Mouse (Mus musculus) ovary, adult 18-20 months (tissue): ENCODE measurements at regions not wholly inside any gene's neighbourhood (a gene's known extent, or its start where the extent isn't known, plus 50 kb on each side); places are given as distances from the start of the nearest gene placed in this dataset.
"Not testable (repeated sequence)": the region's sequence is repeated elsewhere in the genome, so short reads cannot be mapped to it uniquely, and the experiment has no call there.

Experiments used
- DNase-seq: peaks from one replicate; pipeline ENCODE4 v3.0.0; 2022; ENCODE audit warnings: low spot score, mixed read lengths

DNA sequence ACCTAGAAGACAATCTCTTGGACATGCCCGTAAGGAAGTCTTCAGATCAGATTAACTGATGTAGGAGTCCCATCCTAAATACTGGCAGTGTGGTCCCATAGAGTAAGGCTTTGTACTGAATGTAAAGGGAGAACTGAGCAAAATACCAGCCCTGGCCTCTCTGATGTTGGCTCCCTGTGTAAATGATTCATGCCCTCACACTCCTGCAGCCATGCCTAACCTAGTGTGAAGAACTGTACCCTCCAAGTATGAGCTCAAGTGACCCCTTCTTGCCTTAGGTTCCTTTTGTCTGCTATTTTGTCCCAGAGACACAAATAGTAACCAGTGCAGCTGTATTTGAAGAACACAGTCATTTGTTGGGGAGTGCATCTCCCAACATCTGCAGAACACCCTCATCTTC lies 342.4 kb upstream of the Cdh4 start:
- DNase-seq = no peak

DNA sequence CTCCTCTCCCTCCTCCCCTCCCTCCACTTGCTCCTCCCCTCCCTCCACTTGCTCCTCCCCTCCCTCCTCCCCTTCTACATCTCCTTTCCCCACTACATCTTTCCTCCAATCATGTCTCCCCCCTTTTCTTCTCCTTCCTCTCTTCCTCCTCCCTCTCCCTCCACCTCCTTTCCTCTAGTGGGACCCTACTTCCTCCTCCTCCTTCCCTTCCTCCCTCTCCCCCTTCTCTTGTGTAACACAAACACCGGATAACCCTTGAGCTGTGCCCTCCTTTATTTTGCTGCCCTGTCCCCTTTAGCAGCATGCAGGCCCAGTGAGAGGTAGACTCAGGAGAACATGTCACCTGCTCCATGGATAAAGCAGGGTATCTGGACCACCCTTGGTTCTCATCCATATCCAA lies 339.1 kb upstream of the Cdh4 start:
- no peak for DNase-seq

DNA sequence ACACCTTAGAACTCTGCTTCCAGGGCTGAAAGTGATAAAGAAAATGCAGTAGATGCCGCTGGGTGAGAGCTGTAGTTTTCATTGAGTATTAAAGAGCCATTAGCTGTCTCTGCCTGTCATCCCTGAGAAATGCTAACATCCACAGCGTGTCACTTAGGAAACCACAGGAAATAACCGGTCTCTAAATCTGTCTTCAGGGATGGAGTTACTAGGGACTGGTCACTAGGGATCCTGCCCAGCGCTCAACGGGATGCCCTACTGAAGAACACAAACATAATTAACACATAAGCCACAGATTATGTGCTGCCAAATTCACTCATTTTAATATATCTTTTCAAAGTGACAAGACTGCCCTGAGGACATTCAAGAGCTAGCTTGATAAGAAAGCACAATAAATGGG lies 329.3 kb upstream of the Cdh4 start:
- DNase-seq = no peak

DNA sequence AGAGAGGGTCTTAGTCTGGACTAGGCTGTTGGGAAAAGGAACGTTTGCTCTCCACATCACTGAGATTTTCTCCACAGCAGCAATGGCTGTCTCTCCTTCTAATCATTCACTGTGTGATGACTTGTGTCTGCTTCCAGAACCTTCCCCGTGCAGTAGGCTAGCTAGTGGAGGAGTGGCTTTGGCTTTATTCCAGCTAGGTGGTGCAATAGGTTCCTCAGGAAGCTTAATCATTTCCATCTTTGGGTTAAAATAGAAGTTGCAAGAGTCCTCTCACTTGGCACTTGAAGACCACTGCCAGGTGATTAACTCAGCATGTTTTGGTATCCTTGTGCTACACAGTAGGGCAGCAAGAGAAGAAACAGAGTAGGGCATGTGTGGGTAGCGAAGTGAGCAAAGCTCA lies 314.2 kb upstream of the Cdh4 start:
- DNase-seq = no peak

DNA sequence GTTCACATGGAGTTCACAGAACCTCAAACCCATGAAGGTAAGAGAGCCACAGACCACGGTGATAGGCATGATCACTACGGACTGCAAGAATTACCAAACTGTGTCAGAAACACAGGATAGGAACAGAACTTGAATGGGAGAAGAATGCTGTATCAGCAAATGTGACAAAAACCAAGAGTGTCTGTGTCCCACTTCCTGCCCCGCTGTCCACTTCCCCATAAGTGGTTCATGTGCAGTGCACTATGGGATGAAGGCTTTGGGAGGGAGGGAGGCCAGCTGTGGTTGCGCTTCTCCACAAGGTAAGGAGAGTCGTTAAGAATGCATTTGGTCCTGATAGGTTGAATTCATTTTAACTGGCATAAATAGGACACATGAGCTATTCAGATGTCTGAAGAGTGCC lies 313.8 kb upstream of the Cdh4 start:
- no peak for DNase-seq

DNA sequence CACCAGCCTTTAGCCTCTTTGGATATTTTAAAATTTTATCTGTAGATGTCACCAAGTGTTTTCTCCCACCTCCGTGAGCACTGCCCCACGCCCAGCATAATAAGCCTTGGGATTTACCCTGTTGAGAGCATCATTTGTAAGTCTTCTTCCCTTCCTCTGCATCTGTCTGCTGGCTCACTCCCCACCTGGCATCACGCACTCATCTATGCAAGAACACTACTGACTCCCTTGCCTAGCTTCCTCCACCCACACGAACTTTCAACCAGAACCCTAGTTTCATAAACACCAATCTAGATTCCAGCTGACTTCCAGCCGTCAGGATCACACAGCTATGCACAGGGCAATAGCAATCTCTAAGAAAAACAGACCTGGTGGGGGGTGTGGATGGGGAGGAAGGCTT lies 311.2 kb upstream of the Cdh4 start:
- DNase-seq = no peak

DNA sequence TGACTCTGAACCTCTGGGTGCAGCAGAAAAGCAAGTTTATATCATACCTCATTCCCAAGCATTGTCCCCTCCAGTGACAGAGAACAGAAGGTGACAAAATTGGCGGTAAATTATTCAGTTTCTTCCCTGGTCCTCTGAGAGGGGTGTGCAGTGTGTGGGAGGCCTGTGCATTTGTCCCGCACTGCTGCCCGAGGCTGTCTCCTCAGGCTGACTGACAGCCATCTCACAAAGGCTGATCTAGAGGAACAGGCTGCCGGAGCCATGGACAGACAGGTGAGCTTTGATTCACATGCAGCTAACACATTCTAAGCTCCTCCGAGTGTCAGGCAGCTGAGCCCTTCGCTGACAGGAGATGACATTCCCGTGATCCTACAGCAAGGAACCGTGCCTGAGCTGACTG lies 299.9 kb upstream of the Cdh4 start:
- DNase-seq = no peak

DNA sequence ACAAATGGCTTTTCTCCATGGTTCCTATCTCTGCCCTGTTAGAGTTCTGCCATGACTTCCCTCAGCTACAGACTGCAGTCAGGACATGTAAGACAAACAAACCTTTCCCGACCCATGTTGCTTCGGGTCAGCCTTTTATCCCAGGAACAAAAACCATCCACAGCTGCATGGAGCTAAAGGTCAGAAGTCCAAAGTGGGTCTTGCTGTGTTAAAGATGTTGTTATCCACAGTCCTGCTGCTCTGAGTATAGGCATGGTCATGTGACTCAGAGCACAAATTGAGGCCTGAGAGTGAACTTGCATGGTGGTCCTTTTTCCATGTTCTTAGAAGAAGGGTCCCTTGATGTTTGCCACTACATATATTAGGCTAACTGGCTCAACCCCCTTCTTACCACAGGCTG lies 296.5 kb upstream of the Cdh4 start:
- no peak for DNase-seq

DNA sequence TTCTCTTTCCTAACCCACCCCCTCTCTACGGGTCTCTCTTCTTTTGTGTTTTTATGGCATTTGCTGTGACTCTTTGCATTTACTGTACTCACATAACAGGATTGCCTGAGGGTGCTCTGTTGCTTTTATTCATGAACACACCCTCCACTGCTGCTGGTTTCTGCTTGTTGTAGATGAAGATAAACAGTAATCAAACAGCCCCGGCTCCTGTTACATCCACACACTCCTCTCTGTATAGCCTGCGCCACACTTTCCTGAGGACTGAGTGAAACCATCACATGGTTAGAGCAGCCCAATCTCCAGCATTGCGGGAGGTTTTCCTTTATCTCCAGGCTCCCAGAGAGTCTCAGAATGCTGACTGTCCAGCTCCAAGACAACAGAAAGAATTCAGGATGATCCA lies 296.0 kb upstream of the Cdh4 start:
- no peak for DNase-seq

DNA sequence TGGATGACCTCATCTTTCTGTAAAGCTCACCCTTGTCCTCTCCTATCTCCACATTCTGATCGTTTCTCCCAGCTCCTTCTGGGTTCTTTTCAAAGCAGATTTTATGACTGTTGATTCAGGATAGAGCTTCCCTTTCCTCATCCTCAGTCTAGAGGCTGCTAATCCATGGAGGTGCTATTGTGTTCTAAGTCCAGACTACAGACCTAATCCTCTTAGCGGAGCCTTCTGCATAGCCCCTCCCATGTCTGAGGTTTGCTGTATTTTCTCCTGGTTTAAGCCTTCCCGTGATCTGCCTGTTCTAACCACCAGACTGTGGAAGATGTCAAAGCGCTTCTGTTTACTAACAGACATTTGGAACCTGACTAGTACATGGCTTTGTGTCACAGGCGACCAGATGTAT lies 294.0 kb upstream of the Cdh4 start:
- DNase-seq = no peak

DNA sequence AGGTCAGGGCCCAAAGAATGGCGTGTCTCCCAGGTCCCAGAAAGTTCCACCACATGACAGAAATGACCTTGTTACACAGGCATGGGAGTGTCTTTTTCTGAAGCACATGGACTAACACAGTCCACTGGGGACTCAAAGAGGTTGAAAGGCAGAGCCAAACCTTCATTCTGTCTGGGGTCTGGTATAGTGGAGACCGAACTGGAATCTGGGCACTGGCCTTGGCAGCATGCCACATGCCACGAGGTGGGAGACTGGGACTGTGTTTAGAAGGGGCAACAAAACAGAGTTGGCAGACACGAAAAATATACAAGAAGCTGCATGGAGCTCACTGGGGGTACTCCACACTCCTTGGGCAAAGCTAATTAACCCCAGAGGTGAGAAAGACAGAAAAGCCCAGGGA lies 293.6 kb upstream of the Cdh4 start:
- DNase-seq = no peak

DNA sequence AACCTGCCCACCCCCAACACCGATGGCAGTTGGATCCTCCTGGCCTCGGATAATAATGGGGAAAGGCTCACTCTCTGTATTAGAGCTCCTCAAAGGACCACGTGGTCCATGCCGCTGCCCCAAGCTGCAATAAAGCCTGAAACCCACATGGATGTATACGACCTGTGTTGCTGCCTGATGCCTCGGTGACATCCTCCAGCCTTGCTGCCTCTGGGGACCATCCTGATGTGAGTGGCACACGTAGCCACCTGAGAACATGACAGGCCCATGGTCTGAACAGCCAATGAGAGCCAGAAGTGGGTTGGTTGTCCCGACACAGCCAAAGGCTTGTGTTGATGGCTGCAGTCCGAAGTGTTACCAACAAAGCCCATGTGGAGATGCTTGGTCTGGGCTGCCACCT lies 283.4 kb upstream of the Cdh4 start:
- DNase-seq = no peak

DNA sequence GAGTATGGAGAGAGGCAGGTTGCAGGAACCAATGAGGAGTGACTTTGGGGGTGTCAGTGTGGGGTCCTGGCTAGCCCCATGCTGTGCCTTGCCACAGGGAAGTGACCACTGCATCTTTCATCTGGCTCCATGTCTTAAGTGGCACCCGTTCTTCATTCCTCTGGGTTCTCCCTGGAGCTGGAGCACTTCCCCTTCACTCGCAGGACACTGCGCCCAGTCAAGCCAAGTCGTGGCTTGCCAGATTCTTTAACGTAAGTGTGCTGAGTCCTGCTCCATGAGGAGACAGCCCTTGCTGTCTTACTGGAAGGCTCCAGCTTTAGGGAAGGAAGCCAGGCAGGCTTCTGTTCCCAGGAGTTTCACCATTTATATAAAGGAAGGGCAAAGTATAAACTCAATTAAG lies 279.1 kb upstream of the Cdh4 start:
- DNase-seq = no peak

DNA sequence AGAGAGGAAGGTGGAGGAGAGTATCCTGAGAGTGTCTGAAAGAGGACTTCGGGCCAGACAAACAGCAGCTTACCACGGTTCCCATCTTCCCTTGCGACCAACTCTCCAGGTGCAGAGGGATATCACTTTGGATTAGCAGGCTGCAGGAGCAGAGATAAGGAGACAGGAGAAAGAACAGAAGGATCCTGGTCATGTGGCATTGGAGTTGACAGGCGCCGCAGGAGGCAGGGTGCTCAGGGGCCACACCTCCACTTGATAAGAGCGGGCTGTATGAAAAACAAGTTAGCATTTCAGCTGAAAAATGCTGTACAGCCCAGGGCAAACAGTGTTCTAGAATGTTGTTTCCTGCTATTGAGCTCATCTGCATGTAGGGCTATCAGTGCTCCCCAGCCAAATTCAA lies 272.1 kb upstream of the Cdh4 start:
- DNase-seq = no peak

DNA sequence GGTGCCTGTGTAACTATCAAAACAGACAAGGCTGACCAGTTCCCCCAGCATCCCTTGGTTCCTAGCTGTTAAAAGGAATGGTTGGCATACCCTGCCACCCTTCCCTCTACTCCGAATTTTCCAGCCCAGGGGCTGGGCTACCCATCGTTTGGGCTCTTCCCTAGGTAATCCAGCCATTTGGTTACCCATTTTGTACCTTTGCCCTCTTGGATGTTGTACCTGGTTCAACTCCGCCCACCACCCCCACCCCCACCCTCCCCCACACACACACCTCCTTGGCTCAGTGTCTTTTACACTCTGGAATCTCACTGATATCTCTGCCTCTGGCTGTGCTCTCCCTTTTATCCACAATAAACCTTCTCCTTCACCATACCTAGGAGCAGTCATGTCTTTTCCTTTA lies 271.6 kb upstream of the Cdh4 start:
- no peak for DNase-seq

DNA sequence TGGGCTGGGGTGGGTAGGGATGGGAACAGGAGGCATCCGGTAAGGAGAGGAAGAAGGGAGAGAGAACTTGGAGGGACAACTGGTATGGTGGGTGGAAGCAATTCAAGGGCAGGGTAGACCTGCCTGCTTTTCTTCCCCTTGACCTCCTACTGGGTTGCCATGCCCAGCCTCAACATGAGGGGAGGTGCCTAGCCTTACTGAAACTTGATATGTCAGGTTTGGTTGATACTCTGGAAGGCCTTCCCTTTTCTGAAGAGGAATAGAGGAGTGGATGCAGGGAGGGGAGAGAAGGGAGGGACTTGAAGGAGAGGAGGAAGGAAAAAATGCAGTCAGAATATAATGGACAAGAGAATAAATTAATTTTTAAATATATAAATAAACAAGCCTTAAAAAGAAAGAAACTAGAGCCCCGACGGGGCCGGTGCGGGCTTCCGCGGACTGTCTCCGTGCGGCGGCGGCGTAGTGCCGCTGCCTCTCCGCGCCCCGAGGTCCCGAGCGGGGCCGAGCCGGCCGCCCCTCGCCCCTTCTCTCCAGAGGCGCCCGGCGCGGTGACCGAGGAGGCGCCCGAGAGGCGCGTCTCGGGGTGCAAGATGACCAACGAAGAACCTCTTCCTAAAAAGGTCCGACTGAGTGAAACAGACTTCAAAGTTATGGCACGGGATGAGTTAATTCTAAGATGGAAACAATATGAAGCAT lies 265.2 kb upstream of the Cdh4 start:
- DNase-seq = not testable (repeated sequence)

DNA sequence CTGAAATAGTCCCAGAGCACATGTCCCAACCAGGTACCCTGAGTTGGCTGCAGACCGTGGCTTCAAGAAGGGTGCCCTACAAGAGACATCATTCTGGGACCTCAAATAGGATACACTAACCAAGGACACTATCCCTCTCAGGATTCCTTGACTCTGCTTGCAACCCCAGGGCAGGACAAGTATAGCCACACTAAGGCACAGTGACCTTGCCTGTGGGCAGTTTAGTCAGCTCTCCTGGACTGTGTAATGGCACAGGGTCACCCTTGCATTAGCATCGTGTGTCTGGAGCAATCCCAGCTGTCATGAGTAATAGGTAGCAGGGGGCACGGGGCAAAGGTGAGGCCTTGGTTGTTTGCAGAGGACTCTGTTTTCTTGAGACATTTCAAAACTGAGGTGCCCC lies 260.9 kb upstream of the Cdh4 start:
- no peak for DNase-seq

DNA sequence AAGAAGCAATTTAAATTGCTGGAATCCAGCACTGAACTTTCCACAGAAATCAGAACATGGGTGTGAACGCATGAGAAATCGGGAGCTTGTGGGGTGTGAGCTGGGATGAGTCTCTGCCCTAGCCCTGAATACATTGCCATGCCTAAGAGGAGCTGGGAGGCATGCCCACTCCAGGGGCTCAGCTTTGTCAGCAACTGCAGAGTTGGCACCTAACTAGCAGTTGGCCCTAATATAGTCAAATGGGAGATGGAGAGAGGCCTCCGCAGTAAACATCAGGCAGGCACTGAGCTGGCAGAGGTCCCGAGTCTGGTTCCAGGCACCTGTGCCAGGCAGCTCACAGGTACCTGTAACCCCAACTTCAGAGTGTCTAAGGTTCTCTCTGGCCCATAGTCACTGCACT lies 260.1 kb upstream of the Cdh4 start:
- DNase-seq = no peak

DNA sequence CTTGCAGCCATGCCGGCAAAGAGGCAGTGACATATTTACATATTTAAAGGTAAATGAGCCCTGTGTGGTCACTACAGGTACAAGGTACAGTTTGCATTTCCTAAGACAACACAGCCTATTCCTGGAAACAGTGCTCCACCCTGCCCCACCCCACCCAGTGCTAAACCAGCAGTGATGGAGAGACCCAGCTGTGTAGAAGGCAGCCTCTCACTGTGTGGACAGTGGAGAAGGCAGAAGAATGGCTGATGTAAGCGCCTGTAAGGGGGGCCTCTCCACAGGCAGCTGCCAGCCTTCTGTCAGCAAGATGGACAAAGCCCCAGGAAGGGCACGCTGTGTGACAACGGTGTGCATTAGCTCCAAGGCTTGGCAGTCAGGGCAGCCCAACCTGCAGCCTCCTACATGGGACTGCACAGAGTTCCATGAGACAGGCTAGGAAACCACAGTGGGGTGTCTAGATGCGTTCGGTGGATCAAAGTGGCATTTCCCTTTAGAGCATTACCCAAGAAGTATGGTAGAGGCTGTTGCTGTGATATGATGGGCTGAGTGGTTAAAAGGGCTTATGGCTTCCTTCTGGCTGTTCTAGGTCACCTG lies 249.2 kb upstream of the Cdh4 start:
- no peak for DNase-seq

DNA sequence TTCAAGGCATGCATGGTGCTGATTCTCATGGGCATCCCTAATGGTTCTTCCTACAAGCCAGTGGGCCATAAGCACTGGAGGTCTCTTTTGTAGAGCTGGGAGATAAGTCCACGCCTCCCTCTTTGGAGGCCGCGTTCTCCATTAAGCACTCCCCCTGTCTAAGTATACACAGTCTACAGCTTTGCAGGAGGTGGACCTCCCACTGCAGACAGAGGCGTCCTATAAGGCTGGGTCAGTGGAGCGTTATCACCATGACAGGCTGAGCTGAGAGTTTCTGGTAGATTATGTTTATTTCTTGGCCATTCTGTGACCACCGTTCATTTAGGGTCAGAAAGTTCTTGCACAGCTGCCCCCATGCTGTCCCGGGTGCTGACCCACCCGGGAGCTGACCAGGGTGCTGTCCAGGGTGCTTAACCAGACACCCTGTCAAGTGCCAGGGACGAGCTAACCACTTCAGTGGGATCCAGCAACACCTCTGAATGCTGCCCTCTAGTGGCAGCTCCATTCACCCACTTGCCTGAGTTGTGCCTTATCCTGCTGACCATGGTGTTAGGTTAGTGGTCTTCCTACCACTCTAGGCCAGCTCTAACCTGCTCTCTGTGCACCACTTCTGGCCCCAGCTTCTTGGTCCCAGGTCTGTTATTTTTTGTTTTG lies 248.6 kb upstream of the Cdh4 start:
- DNase-seq = peak; percentile 39

DNA sequence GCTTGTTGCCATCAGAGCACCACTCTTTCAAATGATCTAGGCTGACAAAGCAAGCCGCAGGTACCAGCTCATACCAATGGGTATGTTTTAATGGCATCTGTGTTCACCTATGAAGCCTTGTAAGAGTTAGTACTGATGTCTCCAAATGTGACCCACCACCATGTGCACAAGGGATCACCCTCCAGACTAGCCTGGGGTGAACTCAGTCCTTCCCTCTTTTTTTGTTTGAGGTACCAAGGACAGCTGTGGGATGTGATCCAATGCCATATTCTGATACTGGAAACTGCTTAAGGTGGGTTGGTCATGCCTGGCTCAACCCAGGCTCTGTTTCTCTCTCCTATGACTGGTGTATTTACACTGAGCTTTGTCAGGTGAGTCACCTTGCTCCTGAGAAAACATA lies 244.8 kb upstream of the Cdh4 start:
- DNase-seq = no peak

DNA sequence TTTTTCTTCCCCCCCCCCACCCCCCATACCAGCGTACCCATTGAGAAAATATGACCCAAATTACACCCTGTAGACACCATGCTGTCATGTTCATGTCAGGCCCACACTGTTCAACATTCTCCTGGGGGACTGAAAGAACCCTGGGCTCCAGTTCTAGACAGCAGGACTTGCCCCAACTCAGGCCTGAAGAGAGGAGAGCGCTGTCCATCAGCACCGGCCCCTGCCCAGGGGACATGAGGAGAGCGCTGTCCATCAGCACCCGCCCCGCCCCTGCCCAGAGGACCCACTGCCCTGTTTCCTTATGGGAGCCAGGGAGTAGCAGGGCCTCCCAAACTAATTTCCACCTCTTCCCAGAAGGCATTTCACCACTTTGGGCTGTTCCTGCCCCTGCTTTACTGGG lies 241.7 kb upstream of the Cdh4 start:
- no peak for DNase-seq

DNA sequence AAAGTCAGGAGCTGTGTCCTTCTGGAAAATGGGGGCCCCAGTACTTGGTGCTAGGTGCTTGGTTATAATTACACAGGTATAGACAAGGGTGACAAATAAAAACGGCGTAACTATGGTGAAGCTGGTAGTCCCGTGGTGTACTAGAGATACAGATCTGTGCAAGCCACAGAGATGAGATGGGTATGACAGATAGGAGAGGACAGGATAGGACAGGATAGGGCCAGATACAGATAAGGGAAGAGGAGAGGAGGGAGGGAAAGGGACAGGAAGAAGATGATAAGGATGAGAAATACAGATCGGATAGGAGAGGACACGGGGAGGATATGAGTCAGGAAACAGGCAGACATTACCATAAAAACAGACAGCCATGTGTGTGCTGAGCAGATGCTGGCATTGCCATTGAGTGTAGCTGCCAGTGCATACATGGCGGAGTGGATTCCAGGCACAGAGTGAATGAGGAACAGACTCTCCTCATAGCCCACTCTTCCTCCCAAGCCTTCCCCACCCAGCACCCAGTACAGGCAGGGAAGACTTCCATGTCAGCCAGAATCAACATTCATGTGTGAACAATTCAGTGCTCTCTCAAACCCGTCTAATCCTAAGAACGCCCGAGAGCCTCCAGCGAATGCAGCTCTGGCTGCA lies 231.9 kb upstream of the Cdh4 start:
- DNase-seq = no peak
